Mouse (Mus musculus): ENCODE results near the gene Musk.

GRCm38 (mm10) chr4:58291828-58292227 lies 6.1 kb downstream of the Musk start:
- no peak for TF ChIP-seq CTCF (IDR thresholded peaks at IDR 0.05; ENCODE audit: borderline replicate concordance, insufficient read depth, low read length)
- no peak for TF ChIP-seq POLR2A (IDR thresholded peaks at IDR 0.05; ENCODE audit: low read depth, low read length)
